Mouse (Mus musculus): ENCODE data around the gene Ipo4. TPM values are rescaled to one million over a fixed set of nuclear protein-coding genes. Genes with fewer than 3 reads are reported as not detected.
A peak's percentile ranks its signal among the peaks of the same experiment; 100 is the strongest.

Ipo4 gene
- total and polyA plus RNA-seq, 3 experiments = 46.2 to 132 TPM; not detected in 1

DNA sequence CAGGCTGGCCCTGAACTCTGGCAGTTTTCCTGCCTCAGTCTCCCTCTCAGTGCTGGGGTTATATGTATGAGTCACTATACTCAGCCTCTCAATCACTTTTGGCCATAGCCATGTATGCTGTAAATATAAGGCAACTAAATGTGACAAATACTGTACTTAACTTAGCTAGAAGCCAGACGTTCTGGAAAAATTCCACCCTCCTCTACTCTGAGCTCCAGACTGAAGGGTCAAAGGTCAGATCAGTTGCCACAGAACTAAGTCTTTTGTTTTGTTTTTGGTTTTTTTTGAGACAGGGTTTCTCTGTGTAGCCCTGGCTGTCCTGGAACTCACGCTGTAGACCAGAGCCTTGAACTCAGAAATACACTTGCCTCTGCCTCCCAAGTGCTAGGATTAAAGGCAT lies 19.9 kb downstream of the Ipo4 start:
- H3K27me3 ChIP-seq (ENCODE audit: control insufficient read depth in 1 of 2, insufficient read depth in 2 of 2, low read length in 2 of 2) = no peaks in the 10 kb centered on the region
- no peaks in the 10 kb centered on the region for H3K9me3 ChIP-seq (replicated peaks; ENCODE audit: insufficient read depth, low read length)
- DNase-seq (ENCODE audit: low read depth, low spot score) = no peak
- no peaks in the 10 kb centered on the region for H3K79me2 ChIP-seq (ENCODE audit: control insufficient read depth, insufficient read depth, low read length, poor library complexity)
- H3K4me3 ChIP-seq (ENCODE audit: control insufficient read depth in 1 of 2, insufficient read depth in 1 of 2, low read depth in 2 of 2, low read length in 2 of 2) = no peak overlapping the region
- H3K36me3 ChIP-seq (ENCODE audit: control insufficient read depth in 1 of 2, insufficient read depth in 2 of 2, low read length in 2 of 2) = peaks cover 0 to 27% of the 10 kb centered on the region in 2 experiments; a peak in 2 of 4 replicates
- H3K27ac ChIP-seq (ENCODE audit: control insufficient read depth, low read depth, low read length) = no peak overlapping the region
- H3K4me1 ChIP-seq (ENCODE audit: control insufficient read depth in 1 of 2, insufficient read depth in 2 of 2, low read length in 2 of 2) = peaks cover 11 to 51% of the 10 kb centered on the region in 2 experiments
- H3K9ac ChIP-seq (ENCODE audit: control insufficient read depth, low read depth, low read length, poor library complexity, severe bottlenecking) = no peak overlapping the region
- no peak for TF ChIP-seq CTCF (IDR thresholded peaks at IDR 0.05 in 2 of 3, conservative IDR thresholded peaks at IDR 0.05 in 1 of 3; ENCODE audit: control insufficient read depth in 1 of 3, insufficient read depth in 1 of 3, low read depth in 2 of 3, low read length in 3 of 3, poor library complexity in 1 of 3, severe bottlenecking in 1 of 3)
- TF ChIP-seq POLR2AphosphoS5 (IDR thresholded peaks at IDR 0.05; ENCODE audit: borderline replicate concordance, low read depth, low read length) = no peak
- TF ChIP-seq MAFK (IDR thresholded peaks at IDR 0.05; ENCODE audit: borderline replicate concordance, low read depth, low read length) = no peak
- no peak for TF ChIP-seq MAZ (IDR thresholded peaks at IDR 0.05; ENCODE audit: low read depth, low read length)

- H3K36me3 ChIP-seq (ENCODE audit: control insufficient read depth in 1 of 2, insufficient read depth in 2 of 2, low read length in 2 of 2) = peaks cover 0 to 27% of the 10 kb centered on the region in 2 experiments; a peak in 2 of 4 replicates
- H3K4me1 ChIP-seq (ENCODE audit: control insufficient read depth in 1 of 2, insufficient read depth in 2 of 2, low read length in 2 of 2) = peaks cover 11 to 51% of the 10 kb centered on the region in 2 experiments
- no peaks in the 10 kb centered on the region for H3K79me2 ChIP-seq (ENCODE audit: control insufficient read depth, insufficient read depth, low read length, poor library complexity)
- peak; percentile 87 for DNase-seq (ENCODE audit: low read depth, low spot score)
- H3K27ac ChIP-seq (ENCODE audit: control insufficient read depth, low read depth, low read length) = peak overlapping the region; percentile 85
- H3K9ac ChIP-seq (ENCODE audit: control insufficient read depth, low read depth, low read length, poor library complexity, severe bottlenecking) = peak overlapping the region; percentile 1
- H3K4me3 ChIP-seq (ENCODE audit: control insufficient read depth in 1 of 2, insufficient read depth in 1 of 2, low read depth in 2 of 2, low read length in 2 of 2) = no peak overlapping the region
- no peaks in the 10 kb centered on the region for H3K9me3 ChIP-seq (replicated peaks; ENCODE audit: insufficient read depth, low read length)
- H3K27me3 ChIP-seq (ENCODE audit: control insufficient read depth in 1 of 2, insufficient read depth in 2 of 2, low read length in 2 of 2) = no peaks in the 10 kb centered on the region
- TF ChIP-seq GATA1 (IDR thresholded peaks at IDR 0.05; ENCODE audit: low read depth, low read length) (peak; percentile 84), NELFE (IDR thresholded peaks at IDR 0.05; ENCODE audit: low read depth, low read length) (no peak), KAT2A (conservative IDR thresholded peaks at IDR 0.05; ENCODE audit: low read depth, low read length) (no peak), USF2 (IDR thresholded peaks at IDR 0.05; ENCODE audit: borderline replicate concordance in 1 of 2, insufficient read depth in 1 of 2, low read depth in 1 of 2, low read length in 2 of 2) (no peak), EP300 (IDR thresholded peaks at IDR 0.05; ENCODE audit: low read depth in 1 of 2, low read length in 2 of 2) (peak in 1 of 2 experiments; percentile 42; a peak in 2 of 4 replicates), SMC3 (IDR thresholded peaks at IDR 0.05; ENCODE audit: low read depth, low read length) (no peak), MAZ (IDR thresholded peaks at IDR 0.05; ENCODE audit: low read depth, low read length) (no peak), UBTF (IDR thresholded peaks at IDR 0.05; ENCODE audit: borderline replicate concordance, insufficient read depth, low read depth, low read length) (no peak), ZC3H11A (IDR thresholded peaks at IDR 0.05; ENCODE audit: low read depth, low read length) (no peak), MYB (IDR thresholded peaks at IDR 0.05; ENCODE audit: low read depth, low read length) (no peak), CHD2 (IDR thresholded peaks at IDR 0.05; ENCODE audit: low read length) (no peak), CTCF (IDR thresholded peaks at IDR 0.05 in 2 of 3, conservative IDR thresholded peaks at IDR 0.05 in 1 of 3; ENCODE audit: control insufficient read depth in 1 of 3, insufficient read depth in 1 of 3, low read depth in 2 of 3, low read length in 3 of 3, poor library complexity in 1 of 3, severe bottlenecking in 1 of 3) (no peak), MEF2A (IDR thresholded peaks at IDR 0.05; ENCODE audit: extremely low read depth, insufficient replicate concordance, low read depth, low read length, poor library complexity, severe bottlenecking) (no peak), MXI1 (IDR thresholded peaks at IDR 0.05; ENCODE audit: low read depth, low read length) (no peak), USF1 (IDR thresholded peaks at IDR 0.05; ENCODE audit: low read depth, low read length) (0 out of 2 replicates have a peak, but pooled peaks have one; percentile 51), E2F4 (IDR thresholded peaks at IDR 0.05; ENCODE audit: borderline replicate concordance, low read depth, low read length) (no peak), ZMIZ1 (IDR thresholded peaks at IDR 0.05; ENCODE audit: low read depth, low read length) (no peak), TBP (IDR thresholded peaks at IDR 0.05; ENCODE audit: low read depth, low read length) (peak; percentile 65), CHD1 (IDR thresholded peaks at IDR 0.05; ENCODE audit: low read depth, low read length) (no peak), SIN3A (IDR thresholded peaks at IDR 0.05; ENCODE audit: low read length) (no peak), ETS1 (IDR thresholded peaks at IDR 0.05; ENCODE audit: low read depth, low read length) (no peak), NRF1 (IDR thresholded peaks at IDR 0.05; ENCODE audit: insufficient read depth, low read depth, low read length, poor library complexity, severe bottlenecking) (no peak), POLR2AphosphoS2 (IDR thresholded peaks at IDR 0.05; ENCODE audit: low read length) (no peak), MAFK (IDR thresholded peaks at IDR 0.05; ENCODE audit: borderline replicate concordance, low read depth, low read length) (no peak), BHLHE40 (IDR thresholded peaks at IDR 0.05; ENCODE audit: borderline replicate concordance, low read depth, low read length) (no peak), HCFC1 (IDR thresholded peaks at IDR 0.05; ENCODE audit: low read depth, low read length) (no peak), JUND (IDR thresholded peaks at IDR 0.05; ENCODE audit: low read depth, low read length) (no peak), POLR2AphosphoS5 (IDR thresholded peaks at IDR 0.05; ENCODE audit: borderline replicate concordance, low read depth, low read length) (no peak), POLR2A (IDR thresholded peaks at IDR 0.05; ENCODE audit: control insufficient read depth in 1 of 2, insufficient read depth in 1 of 2, low read depth in 1 of 2, low read length in 2 of 2, poor library complexity in 1 of 2) (peak in 1 of 2 experiments; percentile 40; a peak in 1 of 4 replicates)
Measured at GRCm38 (mm10) chr14:55614565-55615178, 21.1 kb downstream of the Ipo4 start.
